Mouse (Mus musculus): ENCODE data around the gene Atg2b.

The Atg2b gene

GRCm38 (mm10) chr12:105685001-105685691 is at the start of gene Atg2b:
TSS of gene Atg2b (minus strand) at chr12:105685211.
- DNase-seq (ENCODE audit: low spot score) = peak; percentile 89

- no peak for DNase-seq (ENCODE audit: low spot score)
Measured at GRCm38 (mm10) chr12:105733370-105734159, 48.6 kb upstream of the Atg2b start.

GRCm38 (mm10) chr12:105730851-105731460 is 45.9 kb upstream of the Atg2b start:
- no peak for DNase-seq (ENCODE audit: low spot score)

DNA sequence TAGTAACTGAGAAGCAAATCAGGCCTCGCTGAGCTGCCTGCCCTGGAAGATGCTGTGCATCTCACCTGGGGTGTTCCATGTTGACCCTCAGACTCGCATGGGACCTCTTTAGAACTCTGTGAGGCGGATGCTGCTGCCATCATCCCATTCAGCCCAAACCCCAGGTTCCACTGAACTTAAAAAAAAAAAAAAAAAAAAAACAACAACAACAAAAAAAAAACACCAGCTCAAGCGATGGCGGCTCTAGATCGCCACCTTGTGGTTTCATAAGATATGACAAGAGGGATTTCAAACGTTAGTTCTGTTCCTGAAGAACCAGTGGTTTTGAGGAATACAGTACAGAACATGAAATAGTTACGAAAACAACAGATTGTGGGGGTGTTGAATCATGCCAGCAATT is 43.0 kb upstream of the Atg2b start:
- DNase-seq (ENCODE audit: low spot score) = peak; percentile 19

DNA sequence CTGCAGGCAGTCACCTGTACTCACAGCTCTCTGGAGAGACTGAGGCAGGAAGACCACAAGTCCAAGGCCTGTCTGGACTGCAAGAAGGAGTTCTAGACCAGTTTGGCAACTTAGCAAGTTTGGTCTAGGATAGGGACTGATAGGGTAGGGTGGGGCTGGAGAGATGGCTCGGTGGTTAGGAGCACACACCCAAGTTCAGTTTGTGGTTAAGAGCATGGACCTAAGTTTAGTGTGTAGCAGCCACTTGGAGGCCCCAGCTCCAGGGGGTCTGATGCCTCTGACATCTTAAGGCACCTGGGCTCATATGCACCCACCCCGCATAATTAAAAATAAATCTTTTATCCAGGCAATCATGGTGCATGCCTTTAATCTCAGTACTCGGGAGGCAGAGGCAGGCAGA is 42.3 kb upstream of the Atg2b start:
- DNase-seq (ENCODE audit: low spot score) = no peak

- DNase-seq (ENCODE audit: low spot score) = no peak
Measured at GRCm38 (mm10) chr12:105725736-105726135, 40.7 kb upstream of the Atg2b start.

DNA sequence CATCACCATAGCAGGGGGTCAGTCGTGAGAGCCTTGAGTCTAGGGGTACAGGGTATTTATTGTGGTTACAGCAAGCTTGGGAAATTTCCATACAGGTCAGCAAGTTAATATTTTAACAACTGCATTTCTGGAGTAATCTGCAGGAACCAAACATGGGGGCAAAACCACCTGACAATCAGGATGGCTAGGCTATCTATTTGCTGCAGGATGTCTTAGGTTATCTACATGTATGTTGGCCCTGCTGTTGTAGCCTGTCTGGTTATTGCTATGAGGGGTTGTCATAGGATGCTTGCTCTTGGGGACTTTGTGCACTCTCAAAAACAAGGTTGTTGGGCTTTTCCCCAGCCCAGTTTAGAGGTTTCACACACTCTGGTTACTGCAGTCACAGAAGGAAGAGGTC is 39.6 kb upstream of the Atg2b start:
- DNase-seq (ENCODE audit: low spot score) = no peak

DNA sequence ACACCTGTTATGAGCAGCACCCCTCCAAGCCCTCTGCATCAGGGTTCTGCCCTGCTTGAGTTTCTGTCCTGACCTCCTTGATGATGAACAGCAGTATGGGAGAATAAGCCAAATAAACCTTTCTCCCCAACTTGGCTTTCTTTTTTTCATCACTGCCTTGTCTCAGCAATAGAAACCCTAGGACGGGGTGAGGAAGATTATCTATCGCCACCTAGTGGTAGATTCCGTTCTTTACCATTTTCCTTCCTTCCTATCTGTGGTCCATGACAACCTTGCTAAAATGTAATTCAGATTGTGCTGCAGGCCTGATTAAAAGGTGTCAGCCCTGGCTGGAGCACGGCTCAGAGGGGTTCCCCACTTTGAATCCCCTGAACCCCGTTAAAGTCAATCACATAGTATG is 37.6 kb upstream of the Atg2b start:
- DNase-seq (ENCODE audit: low spot score) = no peak

- DNase-seq (ENCODE audit: low spot score) = no peak
Measured at GRCm38 (mm10) chr12:105721452-105722132, 36.6 kb upstream of the Atg2b start.

- no peak for DNase-seq (ENCODE audit: low spot score)
Measured at GRCm38 (mm10) chr12:105720196-105720595, 35.2 kb upstream of the Atg2b start.

- DNase-seq (ENCODE audit: low spot score) = peak; percentile 7
Measured at GRCm38 (mm10) chr12:105718616-105719015, 33.6 kb upstream of the Atg2b start.

DNA sequence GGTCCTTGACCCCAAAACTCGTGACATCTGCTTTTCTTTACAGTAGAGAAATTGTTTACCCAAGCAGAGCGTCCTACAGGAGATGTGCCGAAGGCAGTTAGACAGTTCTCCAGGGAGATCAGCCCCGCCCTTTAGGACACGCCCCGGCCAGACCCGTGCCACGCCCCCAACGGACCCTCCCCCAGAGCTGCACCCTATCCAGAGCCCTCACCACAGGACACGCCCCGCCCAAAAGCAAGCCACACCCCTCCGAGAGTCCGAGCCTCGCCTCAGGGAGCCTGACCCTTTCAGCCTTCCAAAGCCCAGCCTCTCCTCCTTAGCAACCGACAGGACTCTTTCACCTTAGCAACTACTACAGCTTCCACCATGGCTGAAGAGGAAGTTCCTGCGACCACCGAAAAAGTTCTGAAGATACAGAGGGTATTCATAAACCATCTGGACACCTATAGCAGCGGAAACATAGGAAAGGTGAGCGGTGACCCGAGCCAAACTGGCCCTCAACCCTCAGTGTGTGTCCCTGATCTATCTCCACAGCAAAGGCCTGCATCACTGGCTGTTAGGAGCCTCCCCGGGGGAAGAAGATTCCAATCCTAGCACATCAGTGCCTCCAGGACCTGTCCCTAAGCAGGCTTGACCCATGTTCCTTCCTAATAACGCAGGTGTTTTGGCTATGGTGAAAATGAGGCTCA is 20.9 kb upstream of the Atg2b start, which contains the start of gene Ak7:
TSS of gene Ak7 (plus strand) at position 178 of the 689 bp plus-strand sequence.
- peak; percentile 78 for DNase-seq (ENCODE audit: low spot score)

- no peak for DNase-seq (ENCODE audit: low spot score)
Measured at GRCm38 (mm10) chr12:105700433-105700832, 15.4 kb upstream of the Atg2b start.

GRCm38 (mm10) chr12:105697104-105697780 is 12.2 kb upstream of the Atg2b start:
- DNase-seq (ENCODE audit: low spot score) = no peak

DNA sequence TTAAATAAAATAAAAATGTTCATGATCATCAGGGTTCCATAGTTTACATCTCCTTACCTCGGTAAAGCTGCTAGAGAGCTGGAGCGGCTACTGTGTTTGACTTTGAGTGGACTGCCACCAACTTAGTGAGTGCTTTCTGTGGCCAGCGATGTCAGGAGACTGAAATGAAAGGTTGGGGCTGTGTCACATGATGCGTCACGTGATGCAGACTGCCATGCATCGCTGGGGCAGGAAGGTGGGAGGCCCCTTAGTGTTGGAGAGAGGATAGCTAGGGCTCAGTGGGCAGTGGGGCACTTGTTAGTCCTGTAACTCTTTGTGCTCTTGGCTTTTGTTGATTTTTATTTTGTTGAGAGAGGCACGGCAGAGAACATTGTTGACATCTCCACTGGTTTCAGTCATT is 10.8 kb upstream of the Atg2b start:
- no peak for DNase-seq (ENCODE audit: low spot score)

- DNase-seq (ENCODE audit: low spot score) = no peak
Measured at GRCm38 (mm10) chr12:105694021-105694420, 9.0 kb upstream of the Atg2b start.

DNA sequence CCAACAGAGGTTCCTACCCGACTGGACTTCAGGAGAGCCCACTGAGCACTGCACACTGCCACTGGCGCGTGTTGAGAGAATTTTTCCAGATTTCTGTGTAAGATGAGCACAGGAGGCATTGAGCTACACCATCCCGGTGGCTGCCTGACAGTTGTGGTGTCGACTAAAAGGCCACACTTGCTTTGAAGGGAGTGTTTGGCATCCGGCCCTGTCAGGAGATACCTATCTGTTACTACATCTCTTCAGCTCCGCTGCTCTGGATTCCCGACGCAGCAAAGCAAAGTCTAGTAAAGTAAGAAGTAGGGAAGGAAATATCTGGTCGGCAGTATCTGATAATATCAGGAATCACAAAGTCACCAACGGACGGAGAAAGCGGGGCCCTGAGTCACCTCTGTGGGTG is 4.4 kb upstream of the Atg2b start:
- DNase-seq (ENCODE audit: low spot score) = no peak

- DNase-seq (ENCODE audit: low spot score) = no peak
Measured at GRCm38 (mm10) chr12:105688546-105688945, 3.5 kb upstream of the Atg2b start.

- no peak for DNase-seq (ENCODE audit: low spot score)
Measured at GRCm38 (mm10) chr12:105687416-105687815, 2.4 kb upstream of the Atg2b start.

DNA sequence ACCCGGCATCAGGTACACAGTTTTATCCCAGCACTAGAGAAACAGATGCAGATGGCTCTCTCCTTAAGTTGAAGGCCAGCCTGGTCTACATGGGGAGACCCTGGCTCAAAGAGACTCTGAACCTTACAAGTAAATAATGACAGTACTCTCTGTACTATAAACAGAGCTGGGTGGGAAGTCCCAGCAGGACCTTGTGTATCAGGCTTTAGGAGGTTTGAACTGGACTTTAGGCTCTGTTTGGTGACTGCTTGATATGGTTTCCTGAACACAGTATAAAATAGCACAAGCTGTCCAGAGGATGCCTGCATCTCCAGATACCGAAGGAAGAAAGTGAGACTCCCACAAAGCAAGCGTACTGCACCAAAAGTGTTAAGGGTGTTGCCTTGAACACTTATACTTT is 1.8 kb upstream of the Atg2b start:
- no peak for DNase-seq (ENCODE audit: low spot score)

All from spleen, adult 12 weeks (tissue).